Mouse (Mus musculus): ENCODE measurements around the gene Nfam1. TPM values are rescaled to one million over a fixed set of nuclear protein-coding genes. Genes with fewer than 3 reads are reported as not detected.

Gene Nfam1
- polyA plus RNA-seq, 1 experiment from 2014 or later, result 1.7 TPM

- no peak overlapping the region for H3K4me3 ChIP-seq (replicated peaks)
- no peak overlapping the region for H3K27ac ChIP-seq (replicated peaks)
- no peak for ATAC-seq (ENCODE audit: low FRiP score)
- no peaks in the 10 kb centered on the region for H3K36me3 ChIP-seq
- H3K9me3 ChIP-seq (replicated peaks), result no peaks in the 10 kb centered on the region
- no peak overlapping the region for H3K9ac ChIP-seq (replicated peaks)
- H3K27me3 ChIP-seq (replicated peaks), result no peaks in the 10 kb centered on the region; the same call in 1 of the 2 replicates
- no peak overlapping the region for H3K4me2 ChIP-seq
- WGBS, result 4% methylated on average over 8 of the region's 8 CpGs
- peaks cover 53% of the 10 kb centered on the region for H3K4me1 ChIP-seq
These were observed 4.8 kb upstream of the Nfam1 start for GRCm38 (mm10) chr15:83037755-83038483.

GRCm38 (mm10) chr15:83036900-83037519 lies 3.9 kb upstream of the Nfam1 start:
- Histone ChIP-seq H3K9me3 (replicated peaks) (no peaks in the 10 kb centered on the region), H3K9ac (replicated peaks) (no peak overlapping the region), H3K27me3 (replicated peaks) (peaks cover 3% of the 10 kb centered on the region), H3K4me3 (replicated peaks) (no peak overlapping the region), H3K36me3 (no peaks in the 10 kb centered on the region), H3K4me1 (peaks cover 57% of the 10 kb centered on the region), H3K4me2 (no peak overlapping the region), H3K27ac (replicated peaks) (no peak overlapping the region)
- ATAC-seq (ENCODE audit: low FRiP score), result no peak
- whole genome bisulfite sequencing, result 72% methylated on average over 14 of the region's 14 CpGs

- H3K9me3 ChIP-seq (replicated peaks), result no peaks in the 10 kb centered on the region
- H3K4me3 ChIP-seq (replicated peaks), result no peak overlapping the region
- no peak overlapping the region for H3K27ac ChIP-seq (replicated peaks)
- 68% methylated on average over 7 of the region's 7 CpGs for WGBS
- no peak for ATAC-seq (ENCODE audit: low FRiP score)
- H3K9ac ChIP-seq (replicated peaks), result no peak overlapping the region
- no peak overlapping the region for H3K4me2 ChIP-seq
- peaks cover 9% of the 10 kb centered on the region for H3K27me3 ChIP-seq (replicated peaks)
- no peaks in the 10 kb centered on the region for H3K36me3 ChIP-seq
- H3K4me1 ChIP-seq, result peaks cover 57% of the 10 kb centered on the region
These were observed 3.0 kb upstream of the Nfam1 start for GRCm38 (mm10) chr15:83036089-83036488.

DNA sequence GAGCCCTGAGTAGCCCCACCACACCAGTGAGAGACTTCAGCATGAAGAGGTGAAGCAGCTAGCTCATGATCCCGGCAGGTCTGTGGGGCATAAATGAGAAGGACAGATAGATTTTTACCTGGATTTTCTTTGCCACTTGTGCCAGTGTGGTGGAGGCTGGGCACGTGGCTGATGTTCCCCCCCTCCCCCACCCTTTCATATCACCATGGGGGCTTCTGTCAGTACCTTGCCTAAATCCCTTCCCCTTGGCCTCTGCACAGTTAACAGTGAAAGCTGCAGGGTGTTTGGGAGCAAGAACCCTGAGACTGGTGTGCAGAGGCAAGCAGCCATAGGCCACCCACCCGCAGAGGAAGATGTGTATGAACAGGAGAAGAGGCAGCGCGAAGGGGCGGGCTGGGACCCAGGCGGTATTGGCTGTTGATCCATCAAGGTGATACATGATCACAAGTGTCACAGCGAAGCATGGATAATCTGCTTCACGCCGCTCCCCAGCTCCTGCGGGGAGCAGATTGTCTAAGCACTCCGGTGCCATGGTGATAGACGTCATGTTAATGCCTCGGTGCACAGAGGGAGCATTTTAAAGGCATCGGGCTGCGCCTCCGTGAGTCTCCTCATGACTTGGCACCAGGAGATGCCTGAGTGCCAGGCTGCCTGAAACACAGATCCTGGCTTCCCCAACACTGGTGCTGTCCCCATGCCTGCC lies 1.3 kb upstream of the Nfam1 start:
- peak overlapping the region; percentile 47 for H3K4me2 ChIP-seq
- no peaks in the 10 kb centered on the region for H3K36me3 ChIP-seq
- H3K4me1 ChIP-seq, result peaks cover 57% of the 10 kb centered on the region
- H3K9me3 ChIP-seq (replicated peaks), result no peaks in the 10 kb centered on the region
- peak; percentile 51 for ATAC-seq (ENCODE audit: low FRiP score)
- 1% methylated on average over 17 of the region's 17 CpGs for WGBS
- H3K4me3 ChIP-seq (replicated peaks), result 0 out of 2 replicates have a peak overlapping the region, but pooled peaks have one; percentile 9
- H3K27ac ChIP-seq (replicated peaks), result peak overlapping the region; percentile 61
- peaks cover 9% of the 10 kb centered on the region for H3K27me3 ChIP-seq (replicated peaks)
- H3K9ac ChIP-seq (replicated peaks), result peak overlapping the region; percentile 23

- Histone ChIP-seq H3K27me3 (replicated peaks) (peaks cover 9% of the 10 kb centered on the region), H3K27ac (replicated peaks) (no peak overlapping the region), H3K4me1 (peaks cover 51% of the 10 kb centered on the region), H3K4me2 (no peak overlapping the region), H3K9me3 (replicated peaks) (no peaks in the 10 kb centered on the region), H3K36me3 (no peaks in the 10 kb centered on the region), H3K9ac (replicated peaks) (no peak overlapping the region), H3K4me3 (replicated peaks) (no peak overlapping the region)
- WGBS, result 73% methylated on average over 4 of the region's 4 CpGs
- ATAC-seq (ENCODE audit: low FRiP score), result no peak
These were observed 2.2 kb downstream of the Nfam1 start for GRCm38 (mm10) chr15:83030884-83031283.

DNA sequence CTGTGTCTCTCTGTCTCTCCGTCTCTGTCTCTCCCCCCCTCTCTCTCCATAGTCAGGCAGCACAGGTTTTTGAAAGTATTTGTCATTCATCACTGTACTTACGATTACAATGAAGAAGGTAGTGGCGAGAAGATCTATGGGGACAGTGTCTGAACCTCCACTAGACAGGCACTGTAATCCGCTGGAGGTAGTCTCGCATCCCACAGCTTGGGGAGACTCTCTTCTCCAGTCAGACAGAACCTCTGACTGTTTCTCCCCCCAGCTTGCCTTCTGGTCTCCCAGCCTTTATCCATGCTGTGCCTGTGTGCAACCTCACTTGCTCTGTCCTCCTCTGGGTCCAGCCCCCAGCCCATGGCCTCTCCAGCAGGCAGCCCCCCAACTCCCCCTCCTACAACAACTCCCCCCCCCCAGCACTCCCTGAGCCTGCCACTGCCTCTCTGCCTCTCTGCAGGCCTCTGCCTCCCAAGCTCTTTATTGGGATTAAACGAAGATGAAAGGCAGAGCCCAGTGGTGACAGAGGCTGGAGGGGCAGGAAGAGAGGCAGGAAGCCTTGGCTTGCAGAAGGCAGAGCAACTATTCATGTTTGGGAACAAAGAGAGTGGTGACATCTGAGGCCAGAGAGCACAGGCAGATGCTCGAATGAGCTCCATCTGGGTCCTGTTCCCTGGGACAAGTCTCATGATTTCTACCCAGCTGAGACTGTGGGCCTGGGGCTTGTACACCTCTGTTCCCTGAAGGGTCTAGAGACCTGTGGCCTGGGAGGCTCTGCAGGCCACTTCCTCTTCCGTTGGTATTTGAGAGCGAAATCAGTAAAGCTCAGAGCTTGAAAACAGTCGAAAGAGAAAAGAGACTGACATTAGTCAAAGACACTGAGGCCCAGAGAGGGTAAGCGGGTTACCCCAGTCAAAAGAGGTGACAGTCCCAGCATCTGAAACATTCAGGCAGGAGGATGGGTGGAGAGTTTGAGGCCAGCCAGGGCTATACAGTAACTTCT lies 3.1 kb downstream of the Nfam1 start:
- Histone ChIP-seq H3K36me3 (no peaks in the 10 kb centered on the region), H3K4me1 (peaks cover 57% of the 10 kb centered on the region), H3K9ac (replicated peaks) (no peak overlapping the region), H3K9me3 (replicated peaks) (no peaks in the 10 kb centered on the region), H3K27me3 (replicated peaks) (peaks cover 9% of the 10 kb centered on the region), H3K4me3 (replicated peaks) (no peak overlapping the region), H3K4me2 (no peak overlapping the region), H3K27ac (replicated peaks) (no peak overlapping the region)
- WGBS, result 38% methylated on average over 11 of the region's 11 CpGs
- ATAC-seq (ENCODE audit: low FRiP score), result no peak

DNA sequence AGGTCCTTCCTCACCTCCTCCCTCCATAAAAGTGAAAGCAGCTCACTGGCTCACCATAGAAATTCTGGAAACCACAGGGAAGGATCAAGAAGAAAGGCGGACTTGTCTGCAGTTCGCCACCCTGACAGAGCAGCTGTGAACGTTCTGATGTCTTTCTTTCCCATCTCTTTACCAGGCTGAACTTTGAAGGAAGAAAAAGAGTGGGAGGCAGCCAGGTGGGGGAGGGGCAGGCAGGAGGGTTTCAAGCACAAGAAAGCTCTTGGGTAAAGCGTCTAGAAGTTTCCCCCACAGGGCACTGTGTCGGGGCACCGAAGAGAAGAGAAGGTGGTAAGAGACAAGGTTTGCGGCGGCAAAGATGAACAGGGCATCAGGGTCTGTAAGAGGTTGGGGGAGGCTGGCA lies 7.0 kb downstream of the Nfam1 start:
- Histone ChIP-seq H3K36me3 (no peaks in the 10 kb centered on the region), H3K4me3 (replicated peaks) (no peak overlapping the region), H3K27me3 (replicated peaks) (peaks cover 7% of the 10 kb centered on the region), H3K9me3 (replicated peaks) (no peaks in the 10 kb centered on the region), H3K4me2 (no peak overlapping the region), H3K9ac (replicated peaks) (no peak overlapping the region), H3K4me1 (peaks cover 40% of the 10 kb centered on the region), H3K27ac (replicated peaks) (no peak overlapping the region)
- no peak for ATAC-seq (ENCODE audit: low FRiP score)
- 44% methylated on average over 8 of the region's 8 CpGs for WGBS

GRCm38 (mm10) chr15:83025041-83025760 lies 7.9 kb downstream of the Nfam1 start:
- 0 out of 2 replicates have a peak overlapping the region, but pooled peaks have one; percentile 8 for H3K9ac ChIP-seq (replicated peaks)
- no peak for ATAC-seq (ENCODE audit: low FRiP score)

DNA sequence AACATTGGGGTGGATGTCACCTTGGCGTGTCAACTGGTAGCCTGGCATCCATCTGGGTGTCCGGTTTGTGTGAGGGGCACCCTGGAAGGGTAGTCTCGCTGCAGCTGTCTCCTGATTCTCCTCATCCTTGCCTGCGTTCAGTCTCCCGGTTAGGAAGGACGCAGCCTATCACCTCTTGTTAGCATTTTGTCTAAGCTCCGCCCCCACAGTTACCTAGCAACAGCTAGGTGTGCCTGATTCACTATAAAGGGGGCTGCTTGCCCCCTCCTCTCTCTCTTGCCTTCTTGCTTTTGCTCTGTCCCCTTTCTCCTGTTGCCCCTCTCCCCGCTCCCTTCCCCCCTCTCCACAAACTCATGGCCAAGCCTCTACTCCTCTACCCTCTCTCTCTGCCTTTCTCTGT lies 10.2 kb downstream of the Nfam1 start:
- Histone ChIP-seq H3K27me3 (replicated peaks) (peaks cover 7% of the 10 kb centered on the region), H3K4me2 (peak overlapping the region; percentile 2; the same call in 1 of the 2 replicates), H3K9me3 (replicated peaks) (no peaks in the 10 kb centered on the region)

More at GRCm38 (mm10) chr15:83025041-83025760, 7.9 kb downstream of the Nfam1 start:
- H3K4me3 ChIP-seq (replicated peaks), result no peak overlapping the region
- no peaks in the 10 kb centered on the region for H3K36me3 ChIP-seq
- peaks cover 36% of the 10 kb centered on the region for H3K4me1 ChIP-seq
- no peak overlapping the region for H3K27ac ChIP-seq (replicated peaks)
- no peaks in the 10 kb centered on the region for H3K9me3 ChIP-seq (replicated peaks)
- 17% methylated on average over 25 of the region's 25 CpGs for WGBS
- no peak overlapping the region for H3K4me2 ChIP-seq
- H3K27me3 ChIP-seq (replicated peaks), result peaks cover 7% of the 10 kb centered on the region

DNA sequence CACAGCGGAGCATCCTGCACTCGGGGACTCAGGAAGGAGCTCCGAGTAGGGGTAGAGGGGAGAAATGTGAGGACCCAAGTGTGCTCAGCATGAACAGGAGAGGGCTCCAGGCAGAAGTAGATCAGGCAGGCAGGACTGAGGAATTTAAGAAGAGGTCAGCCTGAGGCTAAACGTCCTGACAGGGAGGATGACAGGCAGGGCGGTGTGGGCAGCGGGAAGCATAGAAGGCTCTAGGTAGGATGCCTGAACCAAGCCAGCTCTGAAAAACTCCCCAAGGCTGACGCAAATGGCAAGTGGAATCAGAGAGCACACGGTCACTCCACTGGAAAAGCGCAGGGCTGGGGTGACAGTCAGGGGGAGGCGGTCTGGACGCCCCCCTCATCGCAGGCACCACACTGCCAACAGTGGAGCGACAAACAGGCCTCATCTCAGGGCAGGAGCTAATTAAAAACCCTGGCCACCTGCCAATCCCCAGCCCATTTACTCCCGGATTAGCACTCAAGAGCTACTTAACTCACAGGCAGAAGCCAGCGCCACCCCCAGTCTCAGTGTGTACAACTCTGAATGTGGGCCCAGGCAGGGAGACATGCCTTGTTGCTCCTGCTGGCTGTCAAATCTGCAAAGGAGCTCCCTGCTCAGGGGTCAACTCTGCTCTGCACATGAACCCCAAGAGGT lies 22.0 kb downstream of the Nfam1 start:
- 22% methylated on average over 15 of the region's 15 CpGs for WGBS
- Histone ChIP-seq H3K4me3 (replicated peaks) (no peak overlapping the region), H3K27me3 (replicated peaks) (peaks cover 25% of the 10 kb centered on the region), H3K4me1 (peaks cover 21% of the 10 kb centered on the region), H3K4me2 (peak overlapping the region; percentile 0), H3K9ac (replicated peaks) (no peak overlapping the region), H3K9me3 (replicated peaks) (no peaks in the 10 kb centered on the region), H3K27ac (replicated peaks) (peak overlapping the region; percentile 10; the same call in 1 of the 2 replicates), H3K36me3 (no peaks in the 10 kb centered on the region)
- ATAC-seq (ENCODE audit: low FRiP score), result peak; percentile 78

More for the DNA sequence above, 10.2 kb downstream of the Nfam1 start:
- Histone ChIP-seq H3K4me1 (peaks cover 37% of the 10 kb centered on the region), H3K4me3 (replicated peaks) (no peak overlapping the region), H3K36me3 (no peaks in the 10 kb centered on the region), H3K9ac (replicated peaks) (no peak overlapping the region), H3K27ac (replicated peaks) (no peak overlapping the region)
- 30% methylated on average over 8 of the region's 8 CpGs for WGBS
- no peak for ATAC-seq (ENCODE audit: low FRiP score)
